Mouse (Mus musculus) lung, adult 2 months (tissue): ENCODE data around the gene Serhl. TPM values are rescaled to one million over a fixed set of nuclear protein-coding genes. Genes with fewer than 3 reads are reported as not detected.

Experiments
- DNase-seq: peaks from one replicate; pipeline ENCODE4 v3.0.0; 2022
- H3K4me1 ChIP-seq: fragments of 200-500 bp; 2 replicates; pipeline ENCODE4 v1.6.1; 2011; ENCODE audit warnings: low read length; ENCODE audit not compliant: control insufficient read depth, insufficient read depth
- H3K4me3 ChIP-seq: fragments of 200-500 bp; replicated peaks from 2 replicates; pipeline ENCODE3; 2011; ENCODE audit warnings: low read depth, mild to moderate bottlenecking, control low read depth, low read length; ENCODE audit errors: extremely low read depth
- CTCF ChIP-seq: fragments of 200-500 bp; IDR thresholded peaks from 2 replicates; pipeline ENCODE4 v1.5.1; 2011; ENCODE audit warnings: mild to moderate bottlenecking, low read length, control low read depth; ENCODE audit not compliant: insufficient read depth
- POLR2A ChIP-seq: fragments of 200-500 bp; IDR thresholded peaks from 2 replicates; pipeline ENCODE4 v1.6.1; 2011; ENCODE audit warnings: low read depth, mild to moderate bottlenecking, control low read depth, low read length, borderline replicate concordance; ENCODE audit errors: extremely low read depth
- WGBS: fragments of 180-500 bp; shearing (Covaris S2); methylation state at CpG from one replicate; pipeline ENCODE4 v1.1.7; 2018; 5-methylcytosine and 5-hydroxymethylcytosine counted together
- polyA plus RNA-seq: library from polyadenylated mRNA; depleted of rRNA; stranded (reverse); fragments of >200 nt; gene quantifications from 2 replicates; pipeline ENCODE4 v1.2.3, GENCODE M21; 2012

The Serhl gene
- polyA plus RNA-seq, 1 experiment = 38.6 TPM

DNA sequence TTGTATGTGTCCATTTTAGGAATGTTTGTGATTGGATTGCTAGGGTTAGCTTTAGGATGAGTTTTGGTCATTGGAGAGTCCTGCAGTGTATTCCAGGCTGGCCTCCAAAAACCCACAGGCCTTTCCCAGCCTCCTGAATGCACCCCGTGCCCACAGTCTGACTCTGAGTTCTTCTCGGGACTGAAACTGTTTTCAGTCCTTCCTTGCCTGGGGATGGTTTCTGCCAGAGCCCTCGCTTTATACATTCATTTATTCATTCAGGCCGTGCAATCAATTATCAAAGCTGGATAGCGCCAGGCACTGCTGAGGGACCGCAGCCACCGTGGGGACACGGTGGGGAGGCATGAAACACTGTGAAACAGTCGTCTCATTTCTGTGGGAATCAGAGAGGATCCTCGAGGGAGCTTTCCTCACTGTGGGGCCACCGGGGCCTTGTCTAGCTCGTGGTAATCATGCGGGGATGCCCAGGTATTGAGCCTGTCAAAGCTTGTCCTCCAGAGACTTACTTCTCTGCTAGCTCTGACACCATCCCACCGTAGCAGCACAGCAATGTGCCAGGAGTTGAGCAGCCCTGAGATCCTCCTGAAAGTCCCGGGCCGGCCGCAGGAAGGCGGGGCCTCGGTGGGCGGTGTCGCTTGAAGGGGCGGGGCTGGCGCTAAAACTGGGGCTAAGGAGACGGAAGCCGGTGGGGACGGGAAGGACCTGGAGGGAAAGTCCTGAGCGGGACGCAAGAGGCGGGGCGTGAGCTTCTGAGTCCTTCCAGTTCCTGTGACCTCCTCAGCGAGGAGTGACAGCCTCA, 10.4 kb downstream of the Serhl start:
- 3% methylated on average over 31 of the region's 31 CpGs for WGBS
- H3K4me3 ChIP-seq = peak overlapping the region; percentile 90
- peak; percentile 93 for DNase-seq
- TF ChIP-seq CTCF = no peak
- peak; percentile 71; the same call in 1 of the 2 replicates for TF ChIP-seq POLR2A
- H3K4me1 ChIP-seq = peaks cover 8% of the 10 kb centered on the region

DNA sequence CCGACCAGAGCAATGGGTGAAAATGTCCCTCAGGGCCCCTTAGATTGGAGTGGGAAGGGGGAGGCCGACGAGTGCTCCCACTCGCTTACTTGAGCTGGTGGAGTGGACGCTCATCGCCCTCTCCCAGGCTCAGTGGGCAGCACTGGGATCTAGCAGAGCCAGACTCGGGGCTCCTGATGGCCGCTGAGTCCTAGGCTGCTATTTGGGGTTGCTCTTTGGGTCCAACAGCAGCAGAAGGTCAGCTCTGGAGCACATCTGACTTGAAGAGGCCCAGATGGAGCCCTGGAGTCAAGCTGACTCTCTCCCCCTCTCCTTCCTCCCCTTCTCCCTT, 11.0 kb downstream of the Serhl start:
- H3K4me3 ChIP-seq = peak overlapping the region; percentile 90
- no peak for DNase-seq
- H3K4me1 ChIP-seq = peaks cover 8% of the 10 kb centered on the region
- 1% methylated on average over 8 of the region's 8 CpGs for WGBS
- no peak for TF ChIP-seq POLR2A
- no peak for TF ChIP-seq CTCF

DNA sequence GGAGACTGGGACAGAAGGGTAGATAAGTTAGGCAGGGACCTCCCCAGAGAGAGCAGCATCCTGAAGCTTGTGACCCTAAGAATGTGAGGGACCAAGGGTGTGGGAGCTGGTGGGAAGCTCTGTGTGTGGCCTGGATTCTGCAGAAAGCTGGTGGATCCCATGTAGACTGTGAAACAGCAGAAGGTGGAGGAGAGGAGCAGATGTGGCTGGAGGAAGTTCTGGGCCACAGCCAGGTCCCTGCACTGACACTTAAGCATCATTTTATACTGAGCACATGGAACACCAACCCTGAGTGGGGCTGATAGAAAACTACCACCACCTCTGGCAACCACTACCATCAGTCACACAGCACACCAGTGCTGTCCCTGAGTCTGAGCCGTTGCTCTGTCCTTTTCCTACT, 13.8 kb downstream of the Serhl start:
- TF ChIP-seq POLR2A (no peak), CTCF (no peak)
- DNase-seq = no peak
- WGBS = 53% methylated on average over 1 of the region's 1 CpGs
- H3K4me3 ChIP-seq = no peak overlapping the region
- H3K4me1 ChIP-seq = peaks cover 8% of the 10 kb centered on the region

DNA sequence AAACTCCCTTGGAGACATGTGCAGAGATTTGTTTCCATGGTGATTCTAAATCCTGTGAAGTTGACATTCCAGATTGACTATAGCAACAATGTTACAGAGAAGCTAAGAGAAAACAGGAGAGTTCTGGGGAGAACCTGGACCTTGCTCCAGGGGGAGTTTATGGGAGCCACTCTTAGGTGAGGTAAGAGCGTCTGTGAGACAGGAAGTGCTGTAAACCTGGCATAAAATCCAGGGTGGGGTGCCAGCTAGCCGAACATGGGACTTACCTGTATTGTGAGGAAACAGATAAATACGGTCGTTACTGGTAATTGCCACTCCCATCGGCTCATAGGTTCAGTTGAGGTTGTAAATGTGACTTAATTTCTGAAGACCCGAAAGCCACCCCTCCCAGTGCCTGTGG, 17.1 kb downstream of the Serhl start:
- WGBS = 86% methylated on average over 6 of the region's 6 CpGs
- no peak for DNase-seq
- Histone ChIP-seq H3K4me1 (no peaks in the 10 kb centered on the region), H3K4me3 (no peak overlapping the region)
- no peak for TF ChIP-seq POLR2A
- no peak for TF ChIP-seq CTCF

DNA sequence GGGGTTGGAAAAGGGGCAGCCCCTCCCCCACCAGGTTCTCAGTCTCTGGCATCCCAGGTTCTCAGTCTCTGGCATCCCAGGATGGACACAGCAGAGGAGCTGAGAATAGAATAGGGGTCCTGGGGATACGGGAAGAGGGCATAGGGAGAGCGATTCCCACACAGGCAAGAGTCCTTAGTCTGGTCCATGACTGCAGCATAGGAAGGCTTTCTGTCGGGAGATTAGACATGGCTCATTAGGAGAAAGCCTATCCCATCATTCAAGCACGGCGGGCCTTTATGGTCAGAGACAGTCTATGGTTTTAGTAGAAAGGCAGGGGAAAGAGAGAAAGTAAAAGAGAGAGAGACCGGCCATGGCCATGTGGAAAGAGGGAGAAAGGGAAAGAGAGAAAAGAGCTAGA, 18.5 kb downstream of the Serhl start:
- 80% methylated on average over 6 of the region's 6 CpGs for WGBS
- Histone ChIP-seq H3K4me3 (no peak overlapping the region), H3K4me1 (no peaks in the 10 kb centered on the region)
- no peak for TF ChIP-seq CTCF
- no peak for TF ChIP-seq POLR2A
- DNase-seq = no peak

DNA sequence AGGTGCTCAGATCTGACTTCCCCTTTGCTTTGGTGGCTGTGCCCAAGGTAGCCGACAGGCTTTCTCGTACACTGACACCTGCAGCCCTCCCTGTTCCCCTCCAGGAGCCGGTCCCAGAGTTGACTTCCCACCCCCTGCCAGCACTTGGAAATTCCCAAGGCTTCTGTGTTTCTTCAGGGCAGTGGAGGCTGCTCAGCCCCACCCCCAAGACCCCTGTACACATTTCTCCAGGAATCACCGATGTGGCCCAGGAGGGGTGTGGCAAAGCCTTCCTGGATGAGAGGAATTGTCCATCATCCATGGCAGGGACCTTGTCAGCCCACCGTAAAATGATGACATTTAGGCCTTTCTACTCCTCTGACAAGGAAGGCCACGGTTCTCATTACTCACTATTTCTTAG, 22.0 kb downstream of the Serhl start:
- WGBS = 67% methylated on average over 6 of the region's 6 CpGs
- TF ChIP-seq POLR2A (no peak), CTCF (no peak)
- no peak for DNase-seq

DNA sequence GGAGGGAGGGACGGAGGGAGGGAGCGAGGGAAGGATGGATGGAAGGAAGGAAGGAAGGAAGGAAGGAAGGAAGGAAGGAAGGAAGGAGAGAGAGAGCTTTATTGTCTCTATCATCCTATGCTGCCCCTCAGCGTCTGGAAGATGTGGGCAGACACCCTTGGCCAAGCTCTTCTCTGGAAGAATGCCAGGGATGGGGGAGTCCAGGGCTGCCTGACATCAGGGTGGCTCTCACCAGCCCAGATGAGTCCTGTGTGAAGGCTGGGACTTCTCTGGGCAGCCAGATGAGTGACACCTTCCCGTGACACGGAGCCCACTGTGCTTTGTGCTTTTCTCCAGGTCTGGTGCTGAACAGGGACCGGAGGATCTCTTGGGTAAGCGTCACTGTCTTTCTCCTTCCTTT, 22.6 kb downstream of the Serhl start:
- no peak for DNase-seq
- Histone ChIP-seq H3K4me3 (no peak overlapping the region), H3K4me1 (no peaks in the 10 kb centered on the region)
- 75% methylated on average over 7 of the region's 7 CpGs for WGBS
- TF ChIP-seq CTCF = no peak
- TF ChIP-seq POLR2A = no peak

More for the DNA sequence above, 22.0 kb downstream of the Serhl start:
- Histone ChIP-seq H3K4me3 (no peak overlapping the region), H3K4me1 (no peaks in the 10 kb centered on the region)

DNA sequence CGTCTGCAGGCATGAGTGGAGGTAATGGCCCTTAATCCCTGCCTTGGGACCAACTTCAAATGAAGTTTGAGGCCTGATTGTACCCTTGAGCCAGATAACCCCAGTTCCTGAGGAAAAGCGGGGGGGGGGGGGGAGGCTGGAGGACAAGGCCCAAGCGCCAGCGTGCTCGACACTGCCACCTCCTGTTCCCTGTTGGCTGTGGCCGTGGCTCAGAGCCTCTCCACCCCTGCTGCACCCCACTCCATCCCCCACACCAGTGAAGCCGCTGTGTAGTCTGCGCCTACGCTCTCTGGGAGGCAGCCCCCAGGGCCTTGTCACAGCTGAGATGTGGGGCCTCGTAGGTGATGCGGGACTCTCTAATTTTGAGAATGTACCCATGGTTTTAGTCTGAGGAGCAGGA, 23.6 kb downstream of the Serhl start:
- Histone ChIP-seq H3K4me3 (no peak overlapping the region), H3K4me1 (no peaks in the 10 kb centered on the region)
- peak; percentile 67 for DNase-seq
- 16% methylated on average over 11 of the region's 11 CpGs for WGBS
- TF ChIP-seq POLR2A (no peak), CTCF (peak; percentile 67)

DNA sequence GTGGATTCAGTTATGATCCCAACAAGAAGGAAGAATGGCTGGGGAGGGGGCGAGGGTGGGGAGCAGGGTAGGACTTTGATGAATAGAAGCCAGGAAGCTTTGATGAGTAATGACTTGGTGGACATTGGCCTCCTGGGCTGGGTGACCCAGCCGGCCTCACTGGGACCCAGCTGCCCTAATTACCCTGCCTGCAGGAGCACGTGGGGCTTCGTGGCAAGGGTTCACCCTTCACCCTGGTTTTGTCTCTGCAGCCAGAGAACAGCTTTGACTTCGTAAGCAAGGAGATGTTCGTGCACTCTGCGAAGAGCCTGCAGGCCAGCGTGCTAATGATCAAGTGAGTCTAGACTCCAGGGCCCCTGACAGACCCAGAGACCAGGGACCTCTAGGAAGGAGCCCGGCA, 24.8 kb downstream of the Serhl start:
- no peaks in the 10 kb centered on the region for H3K4me1 ChIP-seq
- WGBS = 83% methylated on average over 9 of the region's 9 CpGs
- H3K4me3 ChIP-seq = no peak overlapping the region
- DNase-seq = no peak
- TF ChIP-seq POLR2A (no peak), CTCF (no peak)

DNA sequence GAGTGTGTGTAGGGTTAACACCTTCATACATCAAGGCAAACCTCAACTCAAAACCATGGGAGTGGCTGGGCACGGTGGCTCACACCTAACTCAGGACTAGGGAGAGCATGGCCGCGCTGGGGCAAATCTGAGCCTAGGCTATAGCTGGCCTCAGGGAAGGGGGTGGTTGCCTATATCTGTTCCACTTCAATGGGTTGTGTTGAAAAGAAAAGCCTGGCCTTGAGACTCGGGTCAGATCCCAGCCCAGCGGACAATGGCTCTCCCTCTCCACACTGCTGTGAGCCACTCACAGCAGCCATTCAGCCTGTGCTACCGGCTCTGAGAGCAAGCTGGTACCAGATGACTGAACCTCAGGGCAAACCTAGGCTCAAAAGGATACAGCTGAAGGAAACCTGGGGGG, 25.8 kb downstream of the Serhl start:
- no peak for DNase-seq
- no peaks in the 10 kb centered on the region for H3K4me1 ChIP-seq
- WGBS = 83% methylated on average over 6 of the region's 6 CpGs
- no peak overlapping the region for H3K4me3 ChIP-seq
- TF ChIP-seq POLR2A = no peak
- TF ChIP-seq CTCF = no peak

DNA sequence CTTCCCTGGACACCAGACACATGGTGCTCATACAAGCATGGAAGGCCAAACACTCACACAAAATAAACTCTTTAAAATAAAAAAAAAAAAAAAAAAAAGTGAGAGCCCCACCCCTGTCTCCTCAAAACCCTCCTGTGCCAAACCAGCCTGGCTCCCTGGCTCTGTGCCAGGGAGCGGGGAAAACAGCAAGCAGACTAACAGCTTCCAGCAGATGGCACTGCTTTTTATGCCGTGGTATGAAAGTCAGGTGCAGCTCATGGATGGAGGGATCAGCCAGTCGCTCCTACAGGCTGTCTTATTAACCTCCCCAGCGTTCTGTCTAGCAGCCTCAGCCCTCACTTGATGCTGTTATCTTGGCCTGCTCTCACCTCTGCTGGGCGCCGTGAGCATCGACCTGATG, 29.1 kb downstream of the Serhl start:
- Histone ChIP-seq H3K4me3 (no peak overlapping the region), H3K4me1 (no peaks in the 10 kb centered on the region)
- no peak for DNase-seq
- 55% methylated on average over 7 of the region's 7 CpGs for WGBS
- TF ChIP-seq POLR2A (no peak), CTCF (peak; percentile 32; the same call in 1 of the 2 replicates)
